Mouse (Mus musculus) frontal cortex, postnatal 25 days (tissue): Measurements from ENCODE around the gene Hpca.

Experiments used
- DNase-seq, 2 experiments: peaks; one replicate each; pipeline ENCODE4 v3.0.0; 2022; ENCODE audit warnings: low spot score in 2 of 2

Hpca gene

GRCm38 (mm10) chr4:129136189-129136578 lies 14.3 kb upstream of the Hpca start:
- DNase-seq, result no peak

DNA sequence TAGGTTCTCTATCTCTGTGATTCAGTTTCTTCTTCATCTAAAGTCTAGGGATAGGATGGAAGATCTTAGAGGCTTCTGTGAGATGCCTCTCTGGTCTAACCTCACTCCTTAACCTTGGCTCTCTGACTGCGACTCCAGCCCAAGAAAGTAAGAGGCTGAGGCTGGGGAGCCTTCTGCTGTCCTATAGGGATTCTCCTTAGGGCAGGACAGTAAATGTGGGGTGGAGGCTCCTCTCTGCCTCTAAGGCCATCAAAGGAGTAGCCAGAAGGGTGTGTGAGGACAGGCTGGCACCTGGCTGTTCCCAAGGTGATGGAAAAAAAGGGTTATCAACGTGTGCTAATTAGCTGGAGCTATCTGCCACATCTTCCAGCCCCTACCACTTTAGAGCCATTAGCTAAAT lies 13.8 kb upstream of the Hpca start:
- no peak for DNase-seq

- peak in 1 of 2 experiments; percentile 59 for DNase-seq
Measured at GRCm38 (mm10) chr4:129134799-129135585, 13.2 kb upstream of the Hpca start.

DNA sequence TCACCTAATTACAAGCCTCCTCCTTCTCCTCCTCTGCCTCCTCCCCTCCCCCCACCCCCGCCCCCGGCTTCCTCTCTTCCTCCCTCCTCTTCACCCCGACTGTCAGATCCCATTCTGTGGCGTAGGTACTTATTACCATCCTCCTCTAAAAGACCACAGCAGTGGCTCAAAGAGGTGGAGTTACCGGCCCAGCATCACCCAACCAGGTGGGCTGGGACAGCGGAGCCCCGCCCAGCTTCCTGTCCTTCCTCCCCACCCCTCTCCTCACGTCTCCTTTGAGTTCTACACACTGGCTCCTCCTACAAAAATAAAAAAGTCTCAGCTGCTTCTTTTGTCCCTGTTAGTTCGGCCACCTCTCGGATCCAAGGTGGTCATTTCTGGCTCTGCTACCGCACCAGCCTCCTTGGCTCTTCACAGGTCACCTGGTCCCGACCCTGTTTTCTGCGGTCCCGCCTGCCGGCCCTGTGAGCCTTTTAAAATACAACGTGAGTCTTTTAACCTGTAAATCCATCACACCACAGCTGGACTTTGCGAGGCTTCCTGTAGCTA lies 9.0 kb upstream of the Hpca start:
- no peak for DNase-seq

- no peak for DNase-seq
Measured at GRCm38 (mm10) chr4:129130149-129130548, 8.3 kb upstream of the Hpca start.

DNA sequence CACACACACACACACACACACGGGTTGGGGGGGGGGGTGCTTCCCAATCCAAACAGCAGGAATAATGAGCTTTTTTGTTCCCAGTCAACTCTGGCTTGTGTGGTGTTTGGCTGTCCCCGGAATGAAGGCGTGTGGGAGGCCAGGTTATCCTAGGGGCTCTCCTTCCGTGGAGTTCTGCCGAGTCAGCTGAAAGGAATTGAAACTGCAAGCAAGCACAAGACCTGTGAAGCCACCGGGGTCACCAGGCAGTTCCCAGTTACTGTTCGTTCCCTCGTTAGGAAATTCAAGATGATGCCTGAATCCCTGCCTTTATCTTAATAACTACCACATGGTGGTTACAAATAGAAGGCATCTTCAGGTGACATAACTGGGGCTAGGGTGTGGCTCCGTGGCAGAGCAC lies 7.6 kb upstream of the Hpca start:
- DNase-seq, result no peak

- DNase-seq, result no peak
Measured at GRCm38 (mm10) chr4:129128582-129129338, 6.9 kb upstream of the Hpca start.

DNA sequence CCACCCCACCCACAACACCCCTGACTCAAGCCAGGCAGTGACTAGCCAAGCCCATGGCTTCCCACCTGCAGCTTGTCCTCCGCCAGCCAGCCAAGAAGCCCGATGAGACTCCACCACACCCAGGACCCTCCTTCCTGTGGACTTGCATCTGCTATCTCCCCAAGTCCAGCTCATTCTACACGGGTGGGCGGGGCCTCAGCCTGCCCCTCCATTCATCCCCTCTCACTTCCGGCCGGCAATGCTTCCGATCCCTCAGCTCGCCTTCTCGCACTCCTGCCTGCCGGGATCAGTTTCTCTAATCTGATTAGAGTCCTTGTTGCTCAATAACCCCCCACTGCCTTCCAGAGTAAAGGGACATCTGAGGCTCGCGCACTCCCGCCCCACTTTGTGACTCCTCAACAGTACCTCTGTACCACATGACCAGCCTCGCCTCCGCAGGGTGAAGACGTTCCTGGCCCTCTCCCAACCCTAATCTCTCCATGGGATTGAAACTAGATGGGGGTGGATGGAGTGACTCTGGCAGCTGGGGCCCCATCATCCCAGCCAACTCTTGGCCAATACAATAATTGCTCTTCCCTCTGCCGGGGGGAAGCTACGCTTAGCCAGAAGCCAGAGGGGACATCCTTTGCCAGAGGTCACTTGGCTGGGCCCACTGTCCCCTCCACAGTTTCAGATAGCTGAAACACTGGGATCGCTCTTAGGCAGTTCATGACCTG lies 4.1 kb upstream of the Hpca start:
- no peak for DNase-seq

GRCm38 (mm10) chr4:129124652-129125146 lies 2.9 kb upstream of the Hpca start:
- no peak for DNase-seq

DNA sequence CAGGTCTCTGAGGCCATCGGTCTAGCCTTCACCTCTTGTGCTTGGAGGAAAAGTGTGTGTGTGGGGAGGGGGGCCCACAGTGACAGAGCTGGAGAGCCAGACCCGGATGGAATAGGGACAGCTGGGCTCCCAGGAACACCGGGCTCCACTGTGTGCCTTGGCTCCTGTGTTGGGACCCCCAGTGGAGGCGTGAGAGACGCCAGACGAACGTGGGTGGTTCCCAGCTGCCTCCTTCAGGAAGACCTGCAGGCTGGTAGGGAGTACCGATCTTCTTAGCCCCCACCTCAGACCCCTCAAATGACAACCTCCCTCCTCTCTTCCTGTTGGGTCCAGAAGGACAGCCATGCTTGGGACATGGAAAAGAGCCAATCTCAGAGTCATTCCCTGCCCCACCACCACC lies 883 bp upstream of the Hpca start:
- DNase-seq, result no peak

DNA sequence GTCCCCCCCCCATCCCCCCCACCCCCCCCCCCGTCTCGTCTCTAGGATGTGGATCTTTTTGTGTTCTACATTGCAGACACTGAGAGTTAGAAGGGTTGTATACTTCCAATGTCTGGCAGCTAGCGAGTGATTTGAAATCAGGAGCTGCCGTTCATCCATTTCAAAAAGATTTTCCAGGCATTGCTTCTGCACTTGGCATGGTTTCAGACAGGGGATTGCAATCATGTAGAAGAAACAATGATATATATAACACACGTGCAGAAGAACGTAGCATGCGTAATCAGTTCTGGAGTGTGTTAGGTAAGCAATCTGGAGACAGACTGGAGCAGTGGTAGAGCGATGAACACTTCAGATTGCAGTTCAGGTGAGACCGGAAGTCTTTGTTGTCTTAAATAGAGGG lies 271 bp upstream of the Hpca start:
- no peak for DNase-seq

GRCm38 (mm10) chr4:129120520-129121445 lies 1.1 kb downstream of the Hpca start:
- DNase-seq, result peak in 1 of 2 experiments; percentile 48

- no peak for DNase-seq
Measured at GRCm38 (mm10) chr4:129119708-129120107, 2.1 kb downstream of the Hpca start.

DNA sequence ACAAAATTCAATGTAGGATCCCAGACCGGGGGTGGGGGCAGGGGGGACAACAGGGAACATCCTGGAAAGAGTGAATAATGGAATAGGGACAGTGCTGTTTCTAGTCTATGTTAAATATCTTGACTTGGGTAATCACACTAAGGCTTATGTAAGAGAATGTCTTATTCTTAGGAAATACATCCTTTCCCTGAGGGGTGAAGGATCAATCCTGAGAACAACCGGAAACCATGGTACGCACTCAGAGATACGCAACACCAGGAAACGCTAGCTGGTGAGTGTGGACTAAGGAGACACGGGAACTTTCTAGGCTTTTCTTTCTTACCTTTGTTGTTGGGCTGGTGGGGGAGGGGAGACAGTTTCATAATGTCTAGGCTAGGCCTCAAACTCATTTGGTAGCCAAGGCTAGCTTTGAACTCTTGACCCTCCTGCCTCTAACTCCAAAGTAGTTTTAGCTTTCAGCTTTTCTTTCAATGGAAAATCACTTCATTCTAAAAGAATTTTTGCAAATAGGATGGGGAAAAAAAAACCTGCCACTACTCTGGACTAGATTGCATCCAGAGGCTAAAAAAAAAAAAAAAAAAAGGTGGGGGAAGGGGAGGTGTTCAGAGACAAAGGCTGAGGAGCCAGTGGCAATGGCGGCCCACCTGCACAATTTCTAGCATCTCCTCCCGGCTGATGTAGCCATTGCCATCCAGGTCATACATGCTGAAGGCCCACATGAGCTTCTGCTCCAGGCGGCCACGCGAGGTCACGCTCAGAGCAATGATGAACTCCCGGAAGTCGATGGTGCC lies 3.9 kb downstream of the Hpca start:
- no peak for DNase-seq

- no peak for DNase-seq
Measured at GRCm38 (mm10) chr4:129116703-129117102, 5.1 kb downstream of the Hpca start.

- peak; percentile 69 to 83 for DNase-seq
Measured at GRCm38 (mm10) chr4:129113083-129113988, 8.5 kb downstream of the Hpca start.

- no peak for DNase-seq
Measured at GRCm38 (mm10) chr4:129112231-129112630, 9.6 kb downstream of the Hpca start.

GRCm38 (mm10) chr4:129111350-129111749 lies 10.5 kb downstream of the Hpca start:
- no peak for DNase-seq

- no peak for DNase-seq
Measured at GRCm38 (mm10) chr4:129110804-129111203, 11.0 kb downstream of the Hpca start.
